Mouse (Mus musculus) fibroblast of lung, adult 2 months (primary cell): ENCODE results near the gene Xdh.

Experiments
- DNase-seq: peaks from one replicate; pipeline ENCODE4 v3.0.0-alpha.2; 2011; ENCODE audit warnings: low read depth

Xdh gene

GRCm38 (mm10) chr17:73942268-73942962 is 7.6 kb downstream of the Xdh start:
- DNase-seq: no peak

GRCm38 (mm10) chr17:73941816-73942215 is 8.2 kb downstream of the Xdh start:
- DNase-seq: peak; percentile 67

- DNase-seq: peak; percentile 57
Observed at GRCm38 (mm10) chr17:73937073-73937472, 12.9 kb downstream of the Xdh start.

GRCm38 (mm10) chr17:73935163-73935562 is 14.8 kb downstream of the Xdh start:
- no peak for DNase-seq

- DNase-seq: no peak
Observed at GRCm38 (mm10) chr17:73934281-73934680, 15.7 kb downstream of the Xdh start.

GRCm38 (mm10) chr17:73933616-73934015 is 16.4 kb downstream of the Xdh start:
- peak; percentile 27 for DNase-seq

GRCm38 (mm10) chr17:73932497-73933059 is 17.4 kb downstream of the Xdh start:
- DNase-seq: no peak

GRCm38 (mm10) chr17:73919520-73919919 is 30.5 kb downstream of the Xdh start:
- DNase-seq: no peak

- no peak for DNase-seq
Observed at GRCm38 (mm10) chr17:73918944-73919381, 31.0 kb downstream of the Xdh start.

- no peak for DNase-seq
Observed at GRCm38 (mm10) chr17:73918138-73918537, 31.9 kb downstream of the Xdh start.

GRCm38 (mm10) chr17:73917713-73918112 is 32.3 kb downstream of the Xdh start:
- DNase-seq: no peak

- no peak for DNase-seq
Observed at GRCm38 (mm10) chr17:73914730-73915129, 35.3 kb downstream of the Xdh start.

- DNase-seq: no peak
Observed at GRCm38 (mm10) chr17:73906076-73906475, 43.9 kb downstream of the Xdh start.

- no peak for DNase-seq
Observed at GRCm38 (mm10) chr17:73905043-73905750, 44.8 kb downstream of the Xdh start.

- no peak for DNase-seq
Observed at GRCm38 (mm10) chr17:73903121-73903520, 46.9 kb downstream of the Xdh start.

- DNase-seq: no peak
Observed at GRCm38 (mm10) chr17:73902234-73902636, 47.8 kb downstream of the Xdh start.

- DNase-seq: no peak
Observed at GRCm38 (mm10) chr17:73894399-73894798, 55.6 kb downstream of the Xdh start.

GRCm38 (mm10) chr17:73893822-73894221 is 56.2 kb downstream of the Xdh start:
- DNase-seq: no peak

GRCm38 (mm10) chr17:73893207-73893606 is 56.8 kb downstream of the Xdh start:
- DNase-seq: peak; percentile 15

GRCm38 (mm10) chr17:73891590-73891989 is 58.4 kb downstream of the Xdh start:
- DNase-seq: no peak

- no peak for DNase-seq
Observed at GRCm38 (mm10) chr17:73886071-73886785, 63.8 kb downstream of the Xdh start.

- DNase-seq: no peak
Observed at GRCm38 (mm10) chr17:73883332-73883731, 66.7 kb downstream of the Xdh start.

GRCm38 (mm10) chr17:73882194-73882593 is 67.8 kb downstream of the Xdh start:
- peak; percentile 30 for DNase-seq
